Mouse (Mus musculus) thymus, postnatal 36 days (tissue): ENCODE measurements around the gene Pced1b.
"Not testable (repeated sequence)": the region's sequence is repeated elsewhere in the genome, so short reads cannot be mapped to it uniquely, and the experiment has no call there.

Experiments
- DNase-seq, 2 experiments: peaks; one replicate each; pipeline ENCODE4 v3.0.0; 2022; ENCODE audit warnings: mixed read lengths in 2 of 2

Gene Pced1b

GRCm38 (mm10) chr15:97373203-97374084 is 126.5 kb downstream of the Pced1b start:
- peak; percentile 52 to 62 for DNase-seq

- DNase-seq: no peak
Measured at GRCm38 (mm10) chr15:97374085-97374844, 127.4 kb downstream of the Pced1b start.

- DNase-seq: no peak
Measured at GRCm38 (mm10) chr15:97374845-97375720, 128.2 kb downstream of the Pced1b start.

GRCm38 (mm10) chr15:97376081-97376742 is 129.3 kb downstream of the Pced1b start:
- DNase-seq: no peak

- no peak for DNase-seq
Measured at GRCm38 (mm10) chr15:97376792-97377222, 129.9 kb downstream of the Pced1b start.

- no peak for DNase-seq
Measured at GRCm38 (mm10) chr15:97378061-97378460, 131.2 kb downstream of the Pced1b start.

GRCm38 (mm10) chr15:97379489-97380304 is 132.8 kb downstream of the Pced1b start:
- DNase-seq: no peak

- DNase-seq: no peak
Measured at GRCm38 (mm10) chr15:97382567-97382966, 135.7 kb downstream of the Pced1b start.

GRCm38 (mm10) chr15:97383523-97384141 is 136.7 kb downstream of the Pced1b start:
- DNase-seq: no peak

GRCm38 (mm10) chr15:97384170-97385018 is 137.5 kb downstream of the Pced1b start:
- DNase-seq: no peak

GRCm38 (mm10) chr15:97385174-97385573 is 138.3 kb downstream of the Pced1b start:
- DNase-seq: not testable (repeated sequence)

GRCm38 (mm10) chr15:97387793-97388192 is 140.9 kb downstream of the Pced1b start:
- no peak for DNase-seq

- no peak for DNase-seq
Measured at GRCm38 (mm10) chr15:97389577-97389976, 142.7 kb downstream of the Pced1b start.

GRCm38 (mm10) chr15:97390778-97391177 is 143.9 kb downstream of the Pced1b start:
- peak in 1 of 2 experiments; percentile 18 for DNase-seq

GRCm38 (mm10) chr15:97391436-97391835 is 144.5 kb downstream of the Pced1b start:
- DNase-seq: no peak

- no peak for DNase-seq
Measured at GRCm38 (mm10) chr15:97394561-97394960, 147.7 kb downstream of the Pced1b start.

- DNase-seq: no peak
Measured at GRCm38 (mm10) chr15:97396586-97397299, 149.8 kb downstream of the Pced1b start.

GRCm38 (mm10) chr15:97397793-97398192 is 150.9 kb downstream of the Pced1b start:
- DNase-seq: no peak

GRCm38 (mm10) chr15:97400866-97401265 is 154.0 kb downstream of the Pced1b start:
- DNase-seq: no peak
